Mouse (Mus musculus) liver, adult 2 months (tissue): ENCODE data around the gene Mical1.

Experiments
- CTCF ChIP-seq: fragments of 200-500 bp; IDR thresholded peaks from 2 replicates; pipeline ENCODE4 v1.5.1; 2011; ENCODE audit warnings: low read depth, low read length, control low read depth
- POLR2A ChIP-seq: fragments of 200-500 bp; IDR thresholded peaks from 2 replicates; pipeline ENCODE4 v1.6.1; 2011; ENCODE audit warnings: low read length, control low read depth; ENCODE audit not compliant: insufficient read depth; ENCODE audit errors: extremely low read depth

GRCm38 (mm10) chr10:41518981-41519618, 43.0 kb downstream of the Mical1 start, which contains the start of gene Cd164:
- TF ChIP-seq CTCF (no peak), POLR2A (peak; percentile 97)
